Comparison of ENCODE assay signal across 14 mouse cellular contexts in genomic region chr1:134757230-134757629, GRCm38 (mm10).
A peak's percentile ranks its signal among the peaks of the same experiment; 100 is the strongest.
DNase-seq lines count a peak whose midpoint lies in the region; ATAC-seq and TF ChIP-seq lines count a peak whose summit lies in the region.
"Had no signal": no experiment of that assay in that cellular context is flagged by ENCODE, and none has a peak within 500 bp of the region (broad histone marks: within the 10 kb centered on the region; RNA-seq: fewer than 3 reads in every experiment).

No protein-coding gene starts in this region.

- 0 out of 2 replicates have a peak overlapping the region, but pooled peaks have one; percentile 15 for H3K27ac ChIP-seq in lung, embryonic 14.5 days (ENCODE audit: low read depth)
- H3K27ac ChIP-seq in embryonic facial prominence, embryonic 13.5 days = no peak overlapping the region
- H3K27ac ChIP-seq in thymus, adult 2 months (ENCODE audit: control insufficient read depth, insufficient read depth, low read length) = no peak overlapping the region

- no peak overlapping the region for H3K4me2 ChIP-seq in lung, embryonic 14.5 days
- H3K4me2 ChIP-seq in embryonic facial prominence, embryonic 13.5 days = no peak overlapping the region

- H3K27me3 ChIP-seq in lung, embryonic 14.5 days (ENCODE audit: insufficient read depth, low read length) = no peaks in the 10 kb centered on the region
- H3K27me3 ChIP-seq in embryonic facial prominence, embryonic 13.5 days = no peaks in the 10 kb centered on the region
- H3K27me3 ChIP-seq in thymus, adult 2 months (ENCODE audit: control insufficient read depth, insufficient read depth, low read length) = no peaks in the 10 kb centered on the region

- WGBS in lung, embryonic 14.5 days = 74% methylated on average over 3 of the region's 3 CpGs
- WGBS in embryonic facial prominence, embryonic 13.5 days = 84% methylated on average over 3 of the region's 3 CpGs
- WGBS in thymus, adult 2 months = 94% methylated on average over 3 of the region's 3 CpGs

- no peak overlapping the region for H3K4me3 ChIP-seq in lung, embryonic 14.5 days (ENCODE audit: low read depth, low read length)
- H3K4me3 ChIP-seq in embryonic facial prominence, embryonic 13.5 days = no peak overlapping the region
- no peak overlapping the region for H3K4me3 ChIP-seq in thymus, adult 2 months (ENCODE audit: control insufficient read depth, insufficient read depth, low read length)
- H3K4me3 ChIP-seq: erythroblast, embryonic 14.5 days; megakaryocyte, embryonic 14.5 days had no signal

- H3K36me3 ChIP-seq in lung, embryonic 14.5 days (ENCODE audit: insufficient read depth) = peaks cover 24% of the 10 kb centered on the region
- H3K36me3 ChIP-seq in embryonic facial prominence, embryonic 13.5 days = peaks cover 42% of the 10 kb centered on the region
- no peaks in the 10 kb centered on the region; the same call in 1 of the 2 replicates for H3K36me3 ChIP-seq in thymus, adult 2 months (ENCODE audit: control insufficient read depth, insufficient read depth, low read length)

- no peak for TF ChIP-seq CTCF in lung, embryonic 14.5 days (IDR thresholded peaks at IDR 0.05; ENCODE audit: low read depth)
- TF ChIP-seq CTCF in thymus, adult 2 months (IDR thresholded peaks at IDR 0.05; ENCODE audit: borderline replicate concordance, control insufficient read depth, extremely low read depth, insufficient read depth, low read length, poor library complexity) = no peak

- ATAC-seq in lung, embryonic 14.5 days (ENCODE audit: insufficient read depth) = no peak
- no peak for ATAC-seq in embryonic facial prominence, embryonic 13.5 days (ENCODE audit: insufficient number of reproducible peaks, insufficient read depth, low FRiP score, low TSS enrichment, low read depth)
- no peak for ATAC-seq in erythroid progenitor cell, adult 5-6 weeks (replicated peaks; ENCODE audit: low FRiP score, poor library complexity, severe bottlenecking)
- ATAC-seq: CD4-positive, CD25-positive, alpha-beta regulatory T cell, adult 4 months; liver, postnatal 0 days had no signal

- H3K9ac ChIP-seq in lung, embryonic 14.5 days = no peak overlapping the region
- H3K9ac ChIP-seq in embryonic facial prominence, embryonic 13.5 days = 0 out of 2 replicates have a peak overlapping the region, but pooled peaks have one; percentile 1
- H3K9ac ChIP-seq: liver, postnatal 0 days had no signal

- DNase-seq in gastrocnemius, postnatal 14 days = peak; percentile 48
- no peak for DNase-seq in gastrocnemius, adult 18-20 months (ENCODE audit: low spot score)
- no peak for DNase-seq in lung, embryonic 14.5 days
- DNase-seq in lung, postnatal 14 days = no peak
- peak; percentile 53 for DNase-seq in skeletal muscle tissue, adult 2 months (ENCODE audit: low read depth, low spot score)
- no peak for DNase-seq in thymus, adult 2 months
- DNase-seq: layer of hippocampus, adult 9-11 months; liver, postnatal 0 days; right cerebral cortex, postnatal 14 days had no signal

- no peaks in the 10 kb centered on the region for H3K9me3 ChIP-seq in lung, embryonic 14.5 days (ENCODE audit: low read depth, low read length)
- H3K9me3 ChIP-seq in embryonic facial prominence, embryonic 13.5 days = no peaks in the 10 kb centered on the region
- H3K9me3 ChIP-seq: megakaryocyte, embryonic 14.5 days had no signal

- intact Hi-C loops in gastrocnemius, postnatal 14 days (cut with DNase I; ENCODE audit: low total_unique reads) = no loop called here

- peaks cover 35% of the 10 kb centered on the region for H3K4me1 ChIP-seq in lung, embryonic 14.5 days (ENCODE audit: insufficient read depth)
- H3K4me1 ChIP-seq in embryonic facial prominence, embryonic 13.5 days = peaks cover 22% of the 10 kb centered on the region
- H3K4me1 ChIP-seq in thymus, adult 2 months (replicated peaks; ENCODE audit: control insufficient read depth, insufficient read depth, low read length) = 0 out of 2 replicates have a peak, but pooled peaks cover 5% of the 10 kb centered on the region

- no peak for TF ChIP-seq POLR2A in thymus, adult 2 months (IDR thresholded peaks at IDR 0.05; ENCODE audit: control insufficient read depth, extremely low read depth, insufficient read depth, low read length, poor library complexity)

Comparison
In these comparisons a context has a peak if more than half of its experiments do, and no peak if none do; other contexts are left out.
1. DNase-seq: peak in gastrocnemius, postnatal 14 days (single experiment) and skeletal muscle tissue, adult 2 months (single experiment); none in gastrocnemius, adult 18-20 months (single experiment), lung, embryonic 14.5 days (single experiment), lung, postnatal 14 days (single experiment) and thymus, adult 2 months (single experiment).